Mouse (Mus musculus) embryonic fibroblast, embryonic 13.5 days (primary cell): ENCODE data around the gene Pafah2. TPM values are rescaled to one million over a fixed set of nuclear protein-coding genes. Genes with fewer than 3 reads are reported as not detected.

ENCODE experiments used
- H3K27ac ChIP-seq: 2 replicates; pipeline ENCODE4 v1.5.1; 2012; ENCODE audit warnings: low read length, control low read depth, inconsistent platforms; ENCODE audit not compliant: insufficient read depth
- H3K4me1 ChIP-seq: 2 replicates; pipeline ENCODE4 v1.6.1; 2011; ENCODE audit warnings: low read length; ENCODE audit not compliant: control insufficient read depth, insufficient read depth
- H3K4me3 ChIP-seq: 2 replicates; pipeline ENCODE4 v1.5.1; 2011; ENCODE audit warnings: mild to moderate bottlenecking, control low read depth, low read length; ENCODE audit not compliant: insufficient read depth
- CTCF ChIP-seq: IDR thresholded peaks from 2 replicates; pipeline ENCODE4 v1.5.1; 2011; ENCODE audit warnings: mild to moderate bottlenecking, control low read depth, low read length, moderate library complexity, borderline replicate concordance; ENCODE audit not compliant: insufficient read depth
- POLR2A ChIP-seq: IDR thresholded peaks from 2 replicates; pipeline ENCODE4 v1.6.1; 2011; ENCODE audit warnings: low read depth, mild to moderate bottlenecking, control low read depth, low read length, moderate library complexity
- polyA plus RNA-seq: library from polyadenylated mRNA; stranded (reverse); fragments of >200 nt; gene quantifications from 2 replicates; pipeline ENCODE4 v1.2.4, GENCODE M21; 2011; ENCODE audit warnings: low read depth; ENCODE audit not compliant: missing spikeins, insufficient read length

The Pafah2 gene
- polyA plus RNA-seq, 1 experiment: 15.9 TPM

DNA sequence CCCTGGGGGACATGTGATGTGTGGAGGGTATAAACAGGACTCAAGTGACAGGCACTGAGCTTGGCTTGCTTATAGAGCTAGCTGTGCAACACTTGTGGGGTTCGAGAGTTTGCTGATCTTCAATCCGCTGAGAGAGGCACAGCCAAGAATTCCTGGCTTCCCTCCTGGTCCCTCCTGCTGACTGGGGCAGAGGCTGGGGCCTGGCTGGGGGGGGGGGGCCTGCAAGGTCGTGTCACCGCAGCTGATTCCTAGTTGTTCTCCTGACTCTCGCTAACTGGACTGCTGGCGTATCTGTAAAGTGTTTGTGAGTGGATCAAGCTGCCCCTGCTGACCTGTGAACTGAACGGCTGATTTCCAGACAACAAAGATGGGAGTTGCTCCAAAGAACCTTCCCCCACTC lies 47.5 kb downstream of the Pafah2 start:
- Histone ChIP-seq H3K4me3 (no peak overlapping the region), H3K4me1 (no peaks in the 10 kb centered on the region), H3K27ac (no peak overlapping the region)
- no peak for TF ChIP-seq POLR2A
- no peak for TF ChIP-seq CTCF

DNA sequence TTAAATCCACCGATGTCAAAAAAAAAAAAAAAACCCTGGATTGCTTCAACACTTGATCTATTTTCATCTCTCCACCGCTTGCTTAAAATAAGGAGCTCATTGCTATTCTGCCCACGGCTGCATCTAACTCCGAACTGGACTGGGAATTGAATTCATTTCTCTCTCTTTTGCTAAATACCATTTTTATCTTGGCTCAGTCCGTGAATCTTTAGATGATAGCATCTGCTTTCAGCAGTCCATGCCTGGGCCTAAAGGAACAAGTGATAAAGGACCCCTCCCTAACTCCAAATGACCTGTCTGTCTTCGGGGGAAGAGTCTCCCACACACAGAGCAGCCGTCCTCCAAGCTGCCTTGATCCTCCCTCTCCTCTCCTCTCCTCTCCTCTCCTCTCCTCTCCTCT lies 48.8 kb downstream of the Pafah2 start:
- no peaks in the 10 kb centered on the region for H3K4me1 ChIP-seq
- TF ChIP-seq POLR2A: no peak
- TF ChIP-seq CTCF: no peak
- H3K4me3 ChIP-seq: no peak overlapping the region
- no peak overlapping the region for H3K27ac ChIP-seq

DNA sequence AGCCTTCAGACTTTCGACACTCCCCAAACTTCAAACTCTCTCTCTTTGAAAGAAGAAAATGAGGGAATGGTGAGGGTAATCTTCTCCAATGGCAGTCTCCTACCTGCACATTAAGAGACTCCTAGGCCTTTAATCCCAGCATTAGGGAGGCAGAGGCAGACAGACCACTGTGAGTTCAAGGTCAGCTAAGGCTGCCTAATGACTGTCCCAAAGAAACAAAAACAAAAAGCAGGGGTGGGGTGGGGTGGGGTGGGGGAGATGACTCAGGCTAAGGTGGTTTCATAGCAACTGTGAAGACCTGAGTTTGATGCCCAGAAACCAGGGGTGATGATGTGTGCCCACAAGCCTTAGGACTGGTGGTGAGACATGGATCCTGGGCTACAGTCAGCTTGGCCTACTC lies 49.4 kb downstream of the Pafah2 start:
- no peaks in the 10 kb centered on the region for H3K4me1 ChIP-seq
- no peak overlapping the region for H3K27ac ChIP-seq
- no peak for TF ChIP-seq CTCF
- no peak for TF ChIP-seq POLR2A
- H3K4me3 ChIP-seq: no peak overlapping the region

- H3K27ac ChIP-seq: no peak overlapping the region
- TF ChIP-seq POLR2A (no peak), CTCF (no peak)
- no peak overlapping the region for H3K4me3 ChIP-seq
- H3K4me1 ChIP-seq: no peaks in the 10 kb centered on the region
These were observed 51.8 kb downstream of the Pafah2 start for GRCm38 (mm10) chr4:134447966-134448365.

DNA sequence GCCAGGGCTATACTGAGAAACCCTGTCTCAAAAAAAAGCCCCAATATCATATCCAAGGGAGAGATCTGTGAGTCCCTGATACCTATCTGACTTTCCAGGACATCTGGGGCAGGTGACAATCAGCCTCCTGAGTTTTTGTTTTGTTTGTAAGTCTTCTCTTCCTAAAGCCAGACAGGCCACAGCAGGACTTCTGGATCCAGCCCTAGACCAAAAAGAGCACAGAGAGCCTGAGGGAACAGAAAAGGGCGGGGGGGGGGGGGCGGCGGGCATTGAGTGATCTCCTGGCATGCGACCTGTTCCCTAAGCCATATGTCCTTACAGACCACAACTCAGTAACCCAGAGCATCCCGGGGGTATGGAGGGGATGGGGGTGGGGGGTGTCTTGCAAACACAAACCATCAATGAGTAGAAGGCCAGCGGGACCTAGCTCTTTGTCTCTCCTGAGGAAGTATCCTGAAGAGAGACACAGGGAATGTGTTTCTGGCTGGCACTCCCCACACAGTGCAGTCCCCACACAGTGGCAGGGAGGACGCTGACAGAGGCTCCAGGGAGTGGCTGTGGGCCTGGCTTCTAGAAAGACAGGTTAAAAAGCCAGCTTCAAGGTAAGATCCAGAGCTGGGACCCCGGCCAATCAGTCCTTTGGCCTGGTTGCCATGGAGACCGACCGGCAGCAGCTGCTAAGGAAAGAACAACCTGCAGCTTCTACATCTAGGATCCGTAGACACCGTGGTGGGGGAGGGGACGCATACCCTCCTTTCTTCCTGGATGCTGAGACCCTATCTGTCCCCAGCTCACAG lies 53.7 kb downstream of the Pafah2 start:
- no peak overlapping the region for H3K27ac ChIP-seq
- no peak overlapping the region for H3K4me3 ChIP-seq
- H3K4me1 ChIP-seq: no peaks in the 10 kb centered on the region
- TF ChIP-seq CTCF (no peak), POLR2A (no peak)

GRCm38 (mm10) chr4:134450392-134451195 lies 54.5 kb downstream of the Pafah2 start:
- Histone ChIP-seq H3K27ac (no peak overlapping the region), H3K4me1 (no peaks in the 10 kb centered on the region), H3K4me3 (no peak overlapping the region)
- TF ChIP-seq POLR2A (no peak), CTCF (no peak)

DNA sequence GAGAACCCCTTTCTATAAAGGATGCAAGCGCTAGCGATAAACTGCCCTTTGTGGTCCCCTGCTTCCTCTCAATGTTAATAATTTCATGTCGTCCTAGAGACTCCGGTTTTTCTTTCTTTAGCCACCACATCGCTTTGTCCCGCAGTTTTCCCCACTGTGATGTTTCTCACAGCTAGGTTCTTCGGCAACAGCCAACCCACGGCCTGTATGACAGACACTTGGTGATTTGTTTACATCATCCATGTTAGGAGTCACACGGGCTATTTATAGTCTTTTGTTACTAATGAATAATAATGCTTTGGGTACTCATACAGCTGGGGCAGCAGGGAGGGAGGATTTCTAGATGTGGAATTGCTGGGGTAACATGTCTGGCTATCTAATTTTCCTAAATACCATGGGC lies 55.4 kb downstream of the Pafah2 start:
- TF ChIP-seq POLR2A (no peak), CTCF (no peak)
- no peak overlapping the region for H3K4me3 ChIP-seq
- H3K4me1 ChIP-seq: no peaks in the 10 kb centered on the region
- no peak overlapping the region for H3K27ac ChIP-seq

- Histone ChIP-seq H3K4me1 (no peaks in the 10 kb centered on the region), H3K4me3 (no peak overlapping the region), H3K27ac (no peak overlapping the region)
- no peak for TF ChIP-seq CTCF
- TF ChIP-seq POLR2A: no peak
These were observed 57.7 kb downstream of the Pafah2 start for GRCm38 (mm10) chr4:134453619-134454400.

DNA sequence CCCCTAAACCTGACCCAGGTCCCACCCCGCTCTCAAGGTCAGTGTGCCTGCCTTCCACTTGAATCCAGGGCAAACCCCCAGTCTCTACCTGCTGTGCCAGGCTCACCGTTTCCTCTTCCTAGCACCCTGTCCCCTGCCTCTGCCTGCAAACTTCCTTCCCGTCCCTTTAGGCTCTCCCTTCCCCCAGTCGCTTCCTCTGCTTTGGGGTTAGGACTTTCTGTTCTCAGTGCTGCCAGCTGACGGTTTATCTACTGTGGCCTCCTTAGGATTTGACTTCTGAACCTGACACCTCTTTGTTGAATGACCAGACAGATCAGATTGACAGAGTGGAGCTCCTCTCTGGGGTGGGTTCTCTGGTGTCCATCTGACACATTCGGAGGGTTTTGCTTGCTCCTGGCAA lies 59.2 kb downstream of the Pafah2 start:
- Histone ChIP-seq H3K4me3 (no peak overlapping the region), H3K4me1 (no peaks in the 10 kb centered on the region), H3K27ac (no peak overlapping the region)
- no peak for TF ChIP-seq CTCF
- no peak for TF ChIP-seq POLR2A
